Mouse (Mus musculus) macrophage (primary cell): Measurements from ENCODE around the gene Irf2bp1. TPM values are rescaled to one million over a fixed set of nuclear protein-coding genes. Genes with fewer than 3 reads are reported as not detected.

Experiments
- polyA plus RNA-seq: library from polyadenylated mRNA; stranded (reverse); fragments of 250-400 nt; gene quantifications from 3 replicates; pipeline ENCODE4 v1.2.4, GENCODE M21; 2018; ENCODE audit warnings: inconsistent platforms

The Irf2bp1 gene
- polyA plus RNA-seq, 1 experiment from 2014 or later, result 7.1 TPM

Other genes with a start within 250 kb of the Irf2bp1 start
- gene Psg19, start 205.5 kb upstream of the Irf2bp1 start, polyA plus RNA-seq, result not detected in 3 replicates
- gene Psg17, start 182.4 kb upstream of the Irf2bp1 start, polyA plus RNA-seq, result not detected in 3 replicates
- gene Mill2, start 164.1 kb upstream of the Irf2bp1 start, polyA plus RNA-seq, result 3.2 to 7.3 TPM (median 3.3 TPM) in 3 replicates
- 1.3 to 1.4 TPM in 2 of 3 replicates, not detected in the other for gene Pglyrp1, start 132.7 kb upstream of the Irf2bp1 start, polyA plus RNA-seq
- 4.1 to 8.9 TPM (median 8.4 TPM) in 3 replicates for gene Ccdc61, start 93.6 kb upstream of the Irf2bp1 start, polyA plus RNA-seq
- 0.01 TPM in 1 of 3 replicates, not detected in the others for gene Nova2, start 78.2 kb upstream of the Irf2bp1 start, polyA plus RNA-seq
- not detected in 3 replicates for gene Nanos2, start 16.6 kb upstream of the Irf2bp1 start, polyA plus RNA-seq
- gene Mypop, start 12.8 kb upstream of the Irf2bp1 start, polyA plus RNA-seq, result 0.25 to 0.49 TPM (median 0.46 TPM) in 3 replicates
- gene Foxa3, start 19.5 kb downstream of the Irf2bp1 start, polyA plus RNA-seq, result not detected in 3 replicates
- 34.2 to 90.4 TPM (median 59.0 TPM) in 3 replicates for gene Sympk, start 20.3 kb downstream of the Irf2bp1 start, polyA plus RNA-seq
- not detected in 3 replicates for gene Rsph6a, start 50.6 kb downstream of the Irf2bp1 start, polyA plus RNA-seq
- 0.19 to 12.9 TPM (median 0.32 TPM) in 3 replicates for gene Dmwd, start 72.2 kb downstream of the Irf2bp1 start, polyA plus RNA-seq
- gene Dmpk, start 79.8 kb downstream of the Irf2bp1 start, polyA plus RNA-seq, result 0.66 to 30.4 TPM (median 0.95 TPM) in 3 replicates
- gene Six5, start 90.5 kb downstream of the Irf2bp1 start, polyA plus RNA-seq, result 0.22 to 0.68 TPM (median 0.24 TPM) in 3 replicates
- gene Gm4969, start 114.3 kb downstream of the Irf2bp1 start, polyA plus RNA-seq, result not detected in 3 replicates
- 3.8 to 6.0 TPM (median 4.4 TPM) in 3 replicates for gene Fbxo46, start 115.8 kb downstream of the Irf2bp1 start, polyA plus RNA-seq
- gene Qpctl, start 145.2 kb downstream of the Irf2bp1 start, polyA plus RNA-seq, result 9.0 to 15.2 TPM (median 12.0 TPM) in 3 replicates
- gene Snrpd2, start 145.7 kb downstream of the Irf2bp1 start, polyA plus RNA-seq, result 19.9 to 46.5 TPM (median 29.5 TPM) in 3 replicates
- not detected in 3 replicates for gene Gipr, start 162.1 kb downstream of the Irf2bp1 start, polyA plus RNA-seq
- 14.8 to 23.5 TPM (median 15.4 TPM) in 3 replicates for gene Eml2, start 172.4 kb downstream of the Irf2bp1 start, polyA plus RNA-seq
- 0.09 TPM in 1 of 3 replicates, not detected in the others for gene Gpr4, start 208.5 kb downstream of the Irf2bp1 start, polyA plus RNA-seq
- gene Opa3, start 224.3 kb downstream of the Irf2bp1 start, polyA plus RNA-seq, result 17.8 to 20.2 TPM (median 18.5 TPM) in 3 replicates